Mouse (Mus musculus) thymus, adult 2 months (tissue): Measurements from ENCODE around the gene Slc38a5. TPM values are rescaled to one million over a fixed set of nuclear protein-coding genes. Genes with fewer than 3 reads are reported as not detected.

Source experiments
- DNase-seq: peaks from one replicate; pipeline ENCODE4 v3.0.0; 2021
- H3K27ac ChIP-seq: fragments of 200-500 bp; 2 replicates; pipeline ENCODE4 v1.5.1; 2012; ENCODE audit warnings: low read length, control low read depth; ENCODE audit not compliant: control insufficient read depth, insufficient read depth
- H3K27me3 ChIP-seq: fragments of 200-500 bp; 2 replicates; pipeline ENCODE4 v1.6.1; 2012; ENCODE audit warnings: mild to moderate bottlenecking, low read length, moderate library complexity, mixed read lengths; ENCODE audit not compliant: control insufficient read depth, insufficient read depth
- H3K36me3 ChIP-seq: fragments of 200-500 bp; 2 replicates; pipeline ENCODE4 v1.6.1; 2012; ENCODE audit warnings: mild to moderate bottlenecking, low read length, moderate library complexity; ENCODE audit not compliant: control insufficient read depth, insufficient read depth
- H3K4me1 ChIP-seq: fragments of 200-500 bp; replicated peaks from 2 replicates; pipeline ENCODE4 v1.6.1; 2012; ENCODE audit warnings: low read length; ENCODE audit not compliant: control insufficient read depth, insufficient read depth
- H3K4me3 ChIP-seq: fragments of 200-500 bp; 2 replicates; pipeline ENCODE4 v1.5.1; 2012; ENCODE audit warnings: mild to moderate bottlenecking, low read length, control low read depth, moderate library complexity; ENCODE audit not compliant: control insufficient read depth, insufficient read depth
- CTCF ChIP-seq: fragments of 200-500 bp; IDR thresholded peaks from 2 replicates; pipeline ENCODE4 v1.5.1; 2012; ENCODE audit warnings: mild to moderate bottlenecking, control low read depth, low read length, moderate library complexity, borderline replicate concordance; ENCODE audit not compliant: control insufficient read depth, poor library complexity, insufficient read depth; ENCODE audit errors: extremely low read depth
- POLR2A ChIP-seq: fragments of 200-500 bp; IDR thresholded peaks from 2 replicates; pipeline ENCODE4 v1.6.1; 2012; ENCODE audit warnings: mild to moderate bottlenecking, low read length, control low read depth, moderate library complexity; ENCODE audit not compliant: control insufficient read depth, poor library complexity, insufficient read depth; ENCODE audit errors: extremely low read depth
- WGBS: fragments of 180-500 bp; shearing (Covaris S2); methylation state at CpG from one replicate; pipeline ENCODE4 v1.1.7; 2018; 5-methylcytosine and 5-hydroxymethylcytosine counted together
- polyA plus RNA-seq: library from polyadenylated mRNA; depleted of rRNA; stranded (reverse); fragments of >200 nt; gene quantifications from 2 replicates; pipeline ENCODE4 v1.2.3, GENCODE M21; 2012; rRNA removed

Slc38a5 gene
- 0.27 and 0.36 TPM in 2 replicates for polyA plus RNA-seq

DNA sequence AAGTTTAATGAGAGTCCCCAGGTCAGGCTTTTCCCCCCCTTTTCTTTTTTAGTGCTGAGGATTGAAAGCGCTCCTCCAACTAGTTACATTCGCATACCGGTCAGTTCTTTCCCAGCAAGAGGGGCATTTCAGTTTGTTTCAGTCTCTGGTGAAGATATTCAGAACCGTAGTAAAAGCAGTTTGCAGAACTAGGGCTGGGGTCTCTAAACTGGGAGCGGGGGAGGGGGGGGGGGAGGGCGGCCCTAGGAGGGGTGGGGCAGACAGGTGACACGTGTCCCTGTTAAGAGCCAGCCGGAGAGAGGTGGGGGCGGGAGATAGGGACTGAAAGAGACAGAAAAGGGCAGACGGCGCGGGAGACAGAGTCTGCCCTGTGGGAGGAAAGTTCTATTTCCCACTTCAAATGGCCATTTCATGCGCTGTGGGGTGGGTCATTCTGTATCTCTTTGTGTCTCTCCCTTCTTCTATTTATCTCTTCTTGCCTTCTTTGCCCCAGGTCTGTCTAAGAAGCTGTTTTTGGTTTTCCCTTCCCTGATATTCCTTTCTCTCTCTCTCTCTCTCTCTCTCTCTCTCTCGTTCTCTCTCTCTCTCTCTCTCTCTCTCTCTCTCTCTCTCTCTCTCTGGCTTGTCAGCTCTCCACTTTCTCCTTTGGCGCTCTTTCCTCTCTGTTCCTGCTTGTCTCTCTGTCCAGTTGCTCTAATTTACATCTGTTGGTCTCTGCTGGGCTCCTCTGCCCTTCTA, at the start of gene Slc38a5:
Gene Slc38a5 (plus strand): TSS at position 51 of the 738 bp plus-strand sequence.
- no peak for TF ChIP-seq CTCF
- TF ChIP-seq POLR2A, result no peak
- no peak within 1 kb of the TSS for H3K27ac ChIP-seq
- 2% methylated on average over 11 of the region's 15 CpGs for WGBS
- H3K27me3 ChIP-seq, result no peaks in the 10 kb centered on the region; the same call in 1 of the 2 replicates
- no peaks in the 10 kb centered on the region for H3K36me3 ChIP-seq
- H3K4me1 ChIP-seq, result no peaks in the 10 kb centered on the region
- no peak for DNase-seq
- no peak within 1 kb of the TSS for H3K4me3 ChIP-seq

DNA sequence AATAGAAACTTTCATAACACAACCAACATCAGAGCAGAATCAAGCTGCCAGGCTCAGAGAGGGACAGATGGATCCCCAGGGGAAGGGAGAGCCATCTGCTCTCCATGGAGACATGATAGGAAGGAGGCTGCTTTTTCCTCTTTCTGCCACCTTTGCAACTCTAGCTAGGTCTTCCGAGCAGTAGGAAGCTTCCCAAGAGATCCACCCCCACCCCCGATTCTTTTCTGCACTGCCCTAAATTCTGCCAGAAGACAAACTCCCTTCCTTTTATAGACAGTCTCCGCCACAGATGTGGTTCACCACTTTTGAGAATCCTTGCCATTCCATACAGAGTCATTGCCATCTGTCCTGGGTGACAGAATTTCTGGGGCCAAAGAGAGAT, 48.6 kb upstream of the Slc38a5 start:
- Histone ChIP-seq H3K4me1 (no peaks in the 10 kb centered on the region), H3K4me3 (no peak overlapping the region), H3K27ac (no peak overlapping the region), H3K36me3 (no peaks in the 10 kb centered on the region), H3K27me3 (no peaks in the 10 kb centered on the region)
- TF ChIP-seq POLR2A, result no peak
- TF ChIP-seq CTCF, result no peak
- WGBS, result 87% methylated on average over 3 of the region's 3 CpGs
- DNase-seq, result no peak

DNA sequence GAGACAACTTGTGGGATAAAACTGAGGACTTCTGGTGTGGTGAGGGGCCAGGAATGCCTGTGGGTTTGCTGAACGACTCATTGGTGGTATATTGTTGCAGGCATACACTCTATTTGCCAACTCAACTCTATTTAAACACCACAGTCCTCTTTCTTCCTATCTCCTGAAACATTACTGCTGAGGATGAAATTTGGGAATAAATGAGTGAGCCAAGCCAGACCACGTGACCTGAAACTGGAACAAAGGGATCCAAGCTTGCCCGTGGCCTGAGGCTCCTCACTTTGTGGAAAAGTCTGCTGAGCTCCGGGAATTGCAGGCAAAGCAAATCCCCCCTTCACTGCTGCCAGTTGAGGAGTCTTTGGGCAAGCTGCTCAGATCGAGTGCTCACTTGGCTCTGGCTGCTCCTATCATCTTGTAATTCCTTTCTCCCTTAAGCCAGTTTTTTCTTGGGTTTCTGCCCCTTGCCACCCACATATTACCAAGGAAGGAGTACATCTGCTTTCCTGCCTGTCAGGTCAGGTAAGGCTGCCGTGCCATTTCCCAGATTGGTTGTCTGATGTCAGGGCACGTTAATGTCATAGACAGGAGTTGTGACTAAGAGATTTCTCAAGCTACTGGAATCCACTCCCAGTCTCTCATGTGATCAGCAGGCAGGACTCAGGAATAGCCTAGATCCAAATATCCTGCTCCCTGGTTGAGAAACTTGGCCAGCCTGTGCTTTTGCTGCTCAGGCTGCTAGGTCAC, 48.1 kb upstream of the Slc38a5 start:
- no peaks in the 10 kb centered on the region for H3K36me3 ChIP-seq
- no peaks in the 10 kb centered on the region for H3K4me1 ChIP-seq
- no peak overlapping the region for H3K4me3 ChIP-seq
- H3K27me3 ChIP-seq, result no peaks in the 10 kb centered on the region
- DNase-seq, result no peak
- no peak overlapping the region for H3K27ac ChIP-seq
- WGBS, result 82% methylated on average over 7 of the region's 7 CpGs
- no peak for TF ChIP-seq POLR2A
- no peak for TF ChIP-seq CTCF

DNA sequence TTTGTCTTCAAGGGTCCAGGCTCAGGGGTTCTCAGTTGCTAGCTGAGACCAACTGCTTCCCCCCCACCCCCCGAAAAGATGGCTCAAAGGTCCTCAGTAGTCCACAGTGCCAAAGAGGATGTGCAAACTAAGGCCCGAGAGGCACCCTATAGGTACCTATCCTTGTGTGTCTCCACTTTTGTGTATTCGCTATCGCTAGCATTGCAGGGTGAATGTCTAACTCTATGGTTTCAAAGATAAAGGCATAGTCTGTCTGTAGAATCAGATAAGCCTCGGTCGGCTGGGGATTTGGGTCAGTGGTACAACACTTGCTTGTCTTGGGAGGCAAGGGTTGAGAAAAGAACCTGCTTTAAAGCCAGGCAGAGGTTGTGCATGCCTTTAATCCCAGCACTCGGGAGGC, 47.5 kb upstream of the Slc38a5 start:
- DNase-seq, result no peak
- no peak overlapping the region for H3K4me3 ChIP-seq
- H3K27me3 ChIP-seq, result no peaks in the 10 kb centered on the region
- no peaks in the 10 kb centered on the region for H3K36me3 ChIP-seq
- H3K4me1 ChIP-seq, result no peaks in the 10 kb centered on the region
- H3K27ac ChIP-seq, result no peak overlapping the region
- TF ChIP-seq POLR2A (no peak), CTCF (no peak)
- WGBS, result 97% methylated on average over 7 of the region's 7 CpGs

DNA sequence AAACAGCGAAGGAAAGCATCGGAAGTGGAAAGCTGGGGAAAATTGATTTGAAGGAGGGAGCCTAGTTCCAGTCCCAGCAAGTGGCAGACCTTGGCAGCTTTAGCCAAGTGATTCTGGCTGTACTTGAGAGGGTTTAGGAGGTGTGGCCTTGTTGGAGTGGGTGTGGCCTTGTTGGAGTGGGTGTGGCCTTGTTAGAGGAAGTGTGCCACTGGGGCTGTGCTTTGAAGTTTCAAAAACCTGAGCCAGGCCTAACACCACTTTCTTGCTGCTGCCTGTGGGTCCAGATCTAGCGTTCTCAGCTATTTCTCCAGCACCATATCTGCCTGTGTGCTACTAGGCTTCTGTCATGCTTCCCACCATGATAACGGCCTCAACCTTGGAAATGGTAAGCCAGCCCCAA, 40.7 kb upstream of the Slc38a5 start:
- H3K4me3 ChIP-seq, result no peak overlapping the region
- no peaks in the 10 kb centered on the region for H3K36me3 ChIP-seq
- H3K27ac ChIP-seq, result no peak overlapping the region
- H3K27me3 ChIP-seq, result no peaks in the 10 kb centered on the region
- DNase-seq, result no peak
- WGBS, result 96% methylated on average over 4 of the region's 4 CpGs
- TF ChIP-seq CTCF, result no peak
- no peak for TF ChIP-seq POLR2A
- H3K4me1 ChIP-seq, result no peaks in the 10 kb centered on the region

DNA sequence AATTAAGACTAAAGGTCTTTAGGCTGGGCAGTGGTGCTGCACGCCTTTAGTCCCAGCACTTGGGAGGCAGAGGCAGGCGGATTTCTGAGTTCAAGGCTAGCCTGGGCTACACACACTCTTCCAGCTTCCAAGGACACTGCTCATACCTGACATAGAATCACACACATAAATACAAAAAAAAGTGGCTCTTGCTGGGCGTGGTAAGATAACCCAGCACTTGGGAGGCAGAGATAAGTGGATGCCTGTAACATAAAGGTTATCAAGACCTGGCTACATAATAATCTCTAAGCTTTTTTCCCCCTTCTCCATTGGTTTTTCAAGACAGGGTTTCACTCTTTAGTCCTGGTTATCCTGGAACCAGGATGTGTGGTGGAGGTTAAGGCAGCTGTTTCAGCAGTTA, 37.3 kb upstream of the Slc38a5 start:
- TF ChIP-seq POLR2A (no peak), CTCF (no peak)
- Histone ChIP-seq H3K27me3 (no peaks in the 10 kb centered on the region), H3K4me3 (no peak overlapping the region), H3K27ac (no peak overlapping the region), H3K4me1 (no peaks in the 10 kb centered on the region), H3K36me3 (no peaks in the 10 kb centered on the region)
- 100% methylated on average over 3 of the region's 3 CpGs for WGBS
- no peak for DNase-seq

GRCm38 (mm10) chrX:8236704-8237103, 34.2 kb upstream of the Slc38a5 start:
- Histone ChIP-seq H3K36me3 (no peaks in the 10 kb centered on the region), H3K27me3 (no peaks in the 10 kb centered on the region), H3K4me3 (no peak overlapping the region), H3K27ac (no peak overlapping the region), H3K4me1 (no peaks in the 10 kb centered on the region)
- WGBS, result 84% methylated on average over 2 of the region's 2 CpGs
- TF ChIP-seq CTCF, result no peak
- DNase-seq, result no peak
